Comparison of ENCODE assay signal across 9 mouse cellular contexts in the genomic region with DNA sequence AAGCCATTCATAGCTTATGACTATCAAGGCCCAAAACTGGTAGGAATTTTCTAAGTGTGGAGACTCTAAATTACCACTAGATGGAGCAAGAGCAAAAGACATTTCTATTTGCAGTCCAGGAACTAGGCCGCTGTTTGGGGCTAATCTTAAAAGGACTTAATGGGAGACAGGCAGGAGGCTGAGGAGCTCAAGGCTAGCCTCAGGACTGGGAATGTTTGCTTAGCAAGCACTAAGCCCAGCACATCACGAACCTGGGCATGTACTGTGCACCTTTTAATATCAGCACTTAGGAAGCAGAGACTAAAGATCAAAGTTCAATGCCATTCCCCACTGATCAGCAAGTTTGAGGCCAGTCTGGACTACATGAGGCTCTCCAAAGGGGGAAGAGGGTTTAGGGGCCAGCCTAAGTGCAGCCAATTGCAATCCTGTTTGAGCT. TPM values are rescaled to one million over a fixed set of nuclear protein-coding genes. Genes with fewer than 3 reads are reported as not detected.
A peak's percentile ranks its signal among the peaks of the same experiment; 100 is the strongest.
DNase-seq lines count a peak whose midpoint lies in the region; ATAC-seq lines count a peak whose summit lies in the region.
"Had no signal": no experiment of that assay in that cellular context is flagged by ENCODE, and none has a peak within 500 bp of the region (broad histone marks: within the 10 kb centered on the region; RNA-seq: fewer than 3 reads in every experiment).

No protein-coding gene starts in this region.

- peak; percentile 5 for DNase-seq in right cerebral cortex, postnatal 25 days
- DNase-seq in right cerebral cortex, postnatal 36 days (ENCODE audit: low spot score in 2 of 2): no peak
- DNase-seq in brain, adult 2 months (ENCODE audit: low read depth, low spot score): peak; percentile 88
- DNase-seq in left cerebral cortex, adult 18-20 months (ENCODE audit: low spot score in 2 of 2): no peak
- no peak for DNase-seq in urinary bladder, postnatal 14 days (ENCODE audit: low spot score)

- WGBS in limb, embryonic 13.5 days: 1% methylated on average over 2 of the region's 2 CpGs
- 0% methylated on average over 2 of the region's 2 CpGs for WGBS in midbrain, embryonic 15.5 days

- H3K4me2 ChIP-seq in limb, embryonic 13.5 days (replicated peaks): no peak overlapping the region
- H3K4me2 ChIP-seq in midbrain, embryonic 15.5 days: no peak overlapping the region

- no peak overlapping the region for H3K9ac ChIP-seq in limb, embryonic 13.5 days
- no peak overlapping the region for H3K9ac ChIP-seq in midbrain, embryonic 15.5 days

- peak; percentile 70 to 75 for ATAC-seq in hematopoietic stem cell, adult 5-6 weeks (replicated peaks in 1 of 2; ENCODE audit: insufficient read depth in 1 of 2, low FRiP score in 2 of 2, low TSS enrichment in 1 of 2, low read depth in 1 of 2, poor library complexity in 2 of 2, severe bottlenecking in 2 of 2)
- ATAC-seq in limb, embryonic 13.5 days (ENCODE audit: low FRiP score, low read depth): peak; percentile 64
- peak; percentile 34 for ATAC-seq in midbrain, embryonic 15.5 days (replicated peaks)

- no peaks in the 10 kb centered on the region for H3K36me3 ChIP-seq in limb, embryonic 13.5 days
- H3K36me3 ChIP-seq in midbrain, embryonic 15.5 days (replicated peaks): no peaks in the 10 kb centered on the region

- H3K4me3 ChIP-seq in limb, embryonic 13.5 days: no peak overlapping the region
- H3K4me3 ChIP-seq in midbrain, embryonic 15.5 days: no peak overlapping the region

- H3K9me3 ChIP-seq in limb, embryonic 13.5 days: no peaks in the 10 kb centered on the region
- no peaks in the 10 kb centered on the region for H3K9me3 ChIP-seq in midbrain, embryonic 15.5 days

- no peak overlapping the region for H3K27ac ChIP-seq in limb, embryonic 13.5 days
- no peak overlapping the region for H3K27ac ChIP-seq in midbrain, embryonic 15.5 days

- 0 out of 2 replicates have a peak, but pooled peaks cover 2% of the 10 kb centered on the region for H3K27me3 ChIP-seq in limb, embryonic 13.5 days
- no peaks in the 10 kb centered on the region for H3K27me3 ChIP-seq in midbrain, embryonic 15.5 days (replicated peaks)

- H3K4me1 ChIP-seq in limb, embryonic 13.5 days: peaks cover 10% of the 10 kb centered on the region
- 0 out of 2 replicates have a peak, but pooled peaks cover 6% of the 10 kb centered on the region for H3K4me1 ChIP-seq in midbrain, embryonic 15.5 days

RNA-seq across cellular contexts. Expression of gene Actrt3, which starts 7.3 kb away (rescaled TPM):
- 0.25 TPM in 1 of 2 replicates, not detected in the other for total RNA-seq in hematopoietic stem cell, adult 5-6 weeks (2017)
- polyA plus RNA-seq in limb, embryonic 13.5 days (2015; fragmentation: Nextera tagmentation; extraction: Ambion mirVana): 0.11 TPM in 1 of 2 replicates, not detected in the other
- polyA plus RNA-seq in midbrain, embryonic 15.5 days (2015; fragmentation: Nextera tagmentation; extraction: Ambion mirVana): 0.22 and 0.56 TPM in 2 replicates
- total RNA-seq in left cerebral cortex, adult 18-20 months (2021): 1 to 10 TPM; 1.1 to 1.2 TPM

RNA-seq across cellular contexts. Expression of gene Mynn, which starts 9.4 kb away (rescaled TPM):
- 46.1 and 48.2 TPM in 2 replicates for total RNA-seq in hematopoietic stem cell, adult 5-6 weeks (2017)
- 35.6 and 38.0 TPM in 2 replicates for polyA plus RNA-seq in limb, embryonic 13.5 days (2015; fragmentation: Nextera tagmentation; extraction: Ambion mirVana)
- polyA plus RNA-seq in midbrain, embryonic 15.5 days (2015; fragmentation: Nextera tagmentation; extraction: Ambion mirVana): 26.9 and 30.8 TPM in 2 replicates
- 10 to 100 TPM; 19.0 to 21.3 TPM for total RNA-seq in left cerebral cortex, adult 18-20 months (2021)

RNA-seq across cellular contexts. Expression of gene Mecom, which starts 44.6 kb away (rescaled TPM):
- 82.2 and 104 TPM in 2 replicates for total RNA-seq in hematopoietic stem cell, adult 5-6 weeks (2017)
- 87.4 and 90.7 TPM in 2 replicates for polyA plus RNA-seq in limb, embryonic 13.5 days (2015; fragmentation: Nextera tagmentation; extraction: Ambion mirVana)
- 4.4 and 5.2 TPM in 2 replicates for polyA plus RNA-seq in midbrain, embryonic 15.5 days (2015; fragmentation: Nextera tagmentation; extraction: Ambion mirVana)
- total RNA-seq in left cerebral cortex, adult 18-20 months (2021): 1 to 10 TPM; 3.5 to 4.2 TPM

RNA-seq across cellular contexts. Expression of gene Lrriq4, which starts 51.9 kb away (rescaled TPM):
- not detected in 2 replicates for total RNA-seq in hematopoietic stem cell, adult 5-6 weeks (2017)
- not detected in 2 replicates for polyA plus RNA-seq in limb, embryonic 13.5 days (2015; fragmentation: Nextera tagmentation; extraction: Ambion mirVana)
- polyA plus RNA-seq in midbrain, embryonic 15.5 days (2015; fragmentation: Nextera tagmentation; extraction: Ambion mirVana): 0.09 TPM in 1 of 2 replicates, not detected in the other
- not detected for total RNA-seq in left cerebral cortex, adult 18-20 months (2021)
- polyA plus RNA-seq: frontal cortex, adult 2 months had no signal

RNA-seq across cellular contexts. Expression of gene Lrrc34, which starts 55.2 kb away (rescaled TPM):
- total RNA-seq in hematopoietic stem cell, adult 5-6 weeks (2017): 0.45 and 1.1 TPM in 2 replicates
- polyA plus RNA-seq in limb, embryonic 13.5 days (2015; fragmentation: Nextera tagmentation; extraction: Ambion mirVana): 1.3 and 1.7 TPM in 2 replicates
- 0.87 and 1.4 TPM in 2 replicates for polyA plus RNA-seq in midbrain, embryonic 15.5 days (2015; fragmentation: Nextera tagmentation; extraction: Ambion mirVana)
- not detected for total RNA-seq in left cerebral cortex, adult 18-20 months (2021)

Comparison
In these comparisons a context has a peak if more than half of its experiments do, and no peak if none do; other contexts are left out.
1. DNase-seq: peak in right cerebral cortex, postnatal 25 days (single experiment) and brain, adult 2 months (single experiment); none in right cerebral cortex, postnatal 36 days (0 of 2), left cerebral cortex, adult 18-20 months (0 of 2) and urinary bladder, postnatal 14 days (single experiment).
2. RNA of gene Mecom, which starts 44.6 kb away (total RNA-seq): 82.2 to 104 TPM in hematopoietic stem cell, adult 5-6 weeks; 3.5 to 4.2 TPM in left cerebral cortex, adult 18-20 months; every median in the first group is over 10 times any median in the second.
3. Peak in every context shown above with its lines, with median percentiles within 50 percentile points of each other: ATAC-seq.